Mouse (Mus musculus) C2C12 (cell line): Measurements from ENCODE around the gene Pou6f2. TPM values are rescaled to one million over a fixed set of nuclear protein-coding genes. Genes with fewer than 3 reads are reported as not detected.

ENCODE experiments used
- H3K27me3 ChIP-seq: one replicate; pipeline ENCODE4 v1.6.1; 2011; ENCODE audit not compliant: control insufficient read depth, insufficient read depth, insufficient read length
- H3K36me3 ChIP-seq: one replicate; pipeline ENCODE4 v1.6.1; 2011; ENCODE audit not compliant: control insufficient read depth, insufficient read depth
- H3K4me3 ChIP-seq: one replicate; pipeline ENCODE4 v1.5.1; 2011; ENCODE audit warnings: mild to moderate bottlenecking, control low read depth; ENCODE audit not compliant: poor library complexity, insufficient read depth, severe bottlenecking
- H3K79me2 ChIP-seq: one replicate; pipeline ENCODE4 v1.6.1; 2011; ENCODE audit not compliant: control insufficient read depth, insufficient read depth
- H3K79me3 ChIP-seq: one replicate; pipeline ENCODE4 v1.6.1; 2011; ENCODE audit warnings: low read depth, control low read depth
- H3ac ChIP-seq: one replicate; pipeline ENCODE3; 2011; ENCODE audit warnings: low read depth; ENCODE audit not compliant: control insufficient read depth, insufficient read length
- CEBPB ChIP-seq: IDR thresholded peaks from one replicate; pipeline ENCODE4 v1.6.1; 2011; ENCODE audit warnings: low read depth, mild to moderate bottlenecking, control low read depth, moderate library complexity
- CTCF ChIP-seq: IDR thresholded peaks from one replicate; pipeline ENCODE4 v1.5.1; 2011; ENCODE audit not compliant: control insufficient read depth, insufficient read depth, insufficient read length
- FOSL1 ChIP-seq: IDR thresholded peaks from one replicate; pipeline ENCODE4 v1.8.0; 2011; ENCODE audit warnings: mild to moderate bottlenecking, low read length; ENCODE audit not compliant: poor library complexity, insufficient read depth, severe bottlenecking
- MAX ChIP-seq: IDR thresholded peaks from one replicate; pipeline ENCODE4 v1.6.1; 2011; ENCODE audit warnings: mild to moderate bottlenecking, control low read depth
- MYOD1 ChIP-seq: IDR thresholded peaks from one replicate; pipeline ENCODE4 v1.6.1; 2011; ENCODE audit warnings: low read depth; ENCODE audit not compliant: control insufficient read depth, insufficient read length
- MYOG ChIP-seq: IDR thresholded peaks from one replicate; pipeline ENCODE4 v1.6.1; 2011; ENCODE audit not compliant: control insufficient read depth, insufficient read length; ENCODE audit errors: extremely low read depth
- USF1 ChIP-seq: IDR thresholded peaks from one replicate; pipeline ENCODE4 v1.6.1; 2011; ENCODE audit warnings: low read depth, mild to moderate bottlenecking, control low read depth, moderate library complexity
- polyA plus RNA-seq: library from polyadenylated mRNA; unstranded; fragments of >200 nt; fragmentation: generic; extraction: Trizol; gene quantifications from one replicate; pipeline ENCODE4 v1.2.1, GENCODE M21; 2012; ENCODE audit warnings: missing spikeins

The Pou6f2 gene
- polyA plus RNA-seq, 1 experiment, result not detected

DNA sequence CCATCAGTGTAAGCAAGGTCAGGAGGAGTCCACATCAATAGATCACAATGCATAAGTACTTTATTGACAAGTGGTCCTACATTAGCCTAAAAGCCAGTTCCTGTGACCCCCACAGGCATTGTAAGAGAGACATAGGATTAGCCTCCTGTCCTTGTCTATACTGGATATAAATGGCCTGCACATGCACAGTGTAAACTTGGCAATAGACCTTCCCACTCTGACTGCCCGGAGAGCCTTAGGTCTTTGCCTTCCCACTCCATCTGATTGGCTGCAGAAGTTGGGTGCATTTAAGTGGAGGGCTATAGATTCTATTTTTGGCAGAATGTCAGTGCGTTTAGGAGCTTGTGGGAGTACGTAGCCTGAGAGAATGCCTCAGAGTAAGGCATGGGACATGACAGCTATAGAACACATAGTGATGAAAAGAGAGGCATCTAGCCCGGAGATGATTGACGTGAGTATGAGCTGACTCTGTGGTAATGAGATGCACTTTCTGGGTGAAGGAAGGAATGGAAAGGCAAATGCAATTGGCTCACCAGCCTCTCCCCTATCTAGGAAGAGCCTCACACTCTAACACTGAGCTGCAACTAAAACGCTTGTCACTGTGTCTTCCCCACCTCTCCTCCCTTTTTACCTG lies 243.4 kb downstream of the Pou6f2 start:
- Histone ChIP-seq H3ac (no peak overlapping the region), H3K27me3 (no peaks in the 10 kb centered on the region), H3K4me3 (no peak overlapping the region), H3K79me2 (no peaks in the 10 kb centered on the region), H3K36me3 (no peaks in the 10 kb centered on the region), H3K79me3 (no peaks in the 10 kb centered on the region)
- TF ChIP-seq MAX (no peak), USF1 (no peak), CTCF (no peak), CEBPB (no peak), FOSL1 (no peak), MYOD1 (no peak), MYOG (no peak)

GRCm38 (mm10) chr13:18133646-18134045 lies 263.8 kb downstream of the Pou6f2 start:
- H3K36me3 ChIP-seq, result no peaks in the 10 kb centered on the region
- H3K79me3 ChIP-seq, result no peaks in the 10 kb centered on the region
- H3ac ChIP-seq, result no peak overlapping the region
- H3K4me3 ChIP-seq, result no peak overlapping the region
- no peaks in the 10 kb centered on the region for H3K79me2 ChIP-seq
- no peak for TF ChIP-seq MAX
- no peaks in the 10 kb centered on the region for H3K27me3 ChIP-seq

DNA sequence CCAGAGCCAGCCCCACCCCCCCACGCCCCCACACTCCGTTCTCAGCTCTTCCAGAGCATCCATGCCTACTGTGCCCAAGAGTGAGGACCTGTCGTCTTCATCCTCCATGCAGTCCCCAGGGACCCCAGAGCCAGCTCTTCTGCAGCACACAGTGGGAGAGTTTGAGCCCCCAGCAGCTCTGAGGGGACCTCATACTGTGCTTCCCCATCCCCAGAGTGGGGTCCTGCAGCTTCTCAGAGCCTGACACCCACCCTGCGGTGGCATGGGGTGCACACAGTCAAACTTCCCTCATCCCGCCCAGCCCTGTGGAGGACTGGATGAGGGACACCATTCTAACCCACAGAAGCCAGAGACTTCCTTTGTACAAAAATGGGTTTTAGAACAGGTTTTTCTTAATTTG lies 264.3 kb downstream of the Pou6f2 start:
- no peaks in the 10 kb centered on the region for H3K79me3 ChIP-seq
- TF ChIP-seq USF1, result no peak
- no peak for TF ChIP-seq CEBPB
- TF ChIP-seq MYOD1, result no peak
- TF ChIP-seq CTCF, result no peak
- no peak for TF ChIP-seq MYOG
- TF ChIP-seq MAX, result no peak
- no peak for TF ChIP-seq FOSL1

DNA sequence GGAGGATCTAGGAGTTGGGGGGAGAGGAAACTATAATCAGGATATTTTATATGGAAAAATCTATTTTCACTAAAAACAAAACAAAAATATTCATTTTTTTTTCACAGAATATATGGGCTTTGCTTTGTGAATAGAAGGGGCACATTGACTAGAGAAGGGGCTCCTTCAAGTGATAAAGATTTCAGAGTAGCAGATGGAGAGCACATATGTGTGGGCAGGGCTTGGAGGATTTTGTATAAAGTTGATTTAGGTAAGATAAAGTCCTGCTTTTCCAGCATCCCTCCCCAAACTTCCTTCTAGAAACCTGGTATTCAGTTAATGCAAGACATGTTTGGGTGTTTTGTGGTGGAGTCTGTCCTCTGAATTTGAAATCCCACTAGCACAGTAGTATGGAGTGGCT lies 266.2 kb downstream of the Pou6f2 start:
- no peaks in the 10 kb centered on the region for H3K36me3 ChIP-seq
- no peak for TF ChIP-seq MYOD1
- TF ChIP-seq CEBPB, result no peak
- no peak for TF ChIP-seq MYOG
- TF ChIP-seq CTCF, result no peak
- no peak for TF ChIP-seq USF1
- TF ChIP-seq FOSL1, result no peak
- TF ChIP-seq MAX, result no peak
- no peaks in the 10 kb centered on the region for H3K79me3 ChIP-seq
- H3ac ChIP-seq, result no peak overlapping the region
- H3K79me2 ChIP-seq, result no peaks in the 10 kb centered on the region
- no peaks in the 10 kb centered on the region for H3K27me3 ChIP-seq
- no peak overlapping the region for H3K4me3 ChIP-seq

More for the DNA sequence above, 264.3 kb downstream of the Pou6f2 start:
- H3K27me3 ChIP-seq, result no peaks in the 10 kb centered on the region
- H3K79me2 ChIP-seq, result no peaks in the 10 kb centered on the region
- H3K36me3 ChIP-seq, result no peaks in the 10 kb centered on the region
- no peak overlapping the region for H3K4me3 ChIP-seq
- no peak overlapping the region for H3ac ChIP-seq

DNA sequence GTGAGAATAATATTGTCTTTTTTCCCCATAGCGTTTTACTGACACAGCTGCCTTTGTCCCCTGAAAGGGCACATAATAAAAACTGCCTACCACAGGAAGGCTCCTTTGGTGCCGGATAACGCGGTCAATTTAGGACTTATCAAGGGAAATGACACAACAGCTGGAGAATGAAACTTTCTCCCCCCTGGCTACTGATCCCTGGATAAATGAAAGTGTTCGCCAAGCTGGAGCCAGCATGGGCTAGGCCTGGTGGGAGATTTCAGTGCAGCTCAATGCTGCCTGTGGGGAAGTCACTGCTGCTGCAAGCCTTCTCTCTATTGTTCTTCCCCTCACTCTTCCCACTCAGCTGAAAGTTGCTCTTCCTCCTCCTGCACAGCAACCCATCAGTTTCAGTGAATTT lies 267.8 kb downstream of the Pou6f2 start:
- H3K4me3 ChIP-seq, result no peak overlapping the region
- no peaks in the 10 kb centered on the region for H3K27me3 ChIP-seq
- no peaks in the 10 kb centered on the region for H3K36me3 ChIP-seq
- H3ac ChIP-seq, result no peak overlapping the region
- no peaks in the 10 kb centered on the region for H3K79me3 ChIP-seq
- TF ChIP-seq MAX (no peak), FOSL1 (no peak), CTCF (no peak), USF1 (no peak), CEBPB (no peak), MYOG (no peak), MYOD1 (peak; percentile 49)
- H3K79me2 ChIP-seq, result no peaks in the 10 kb centered on the region

GRCm38 (mm10) chr13:18128826-18129225 lies 268.7 kb downstream of the Pou6f2 start:
- Histone ChIP-seq H3K79me2 (no peaks in the 10 kb centered on the region), H3K4me3 (no peak overlapping the region), H3ac (no peak overlapping the region), H3K79me3 (no peaks in the 10 kb centered on the region), H3K36me3 (no peaks in the 10 kb centered on the region), H3K27me3 (no peaks in the 10 kb centered on the region)
- TF ChIP-seq FOSL1 (no peak), CEBPB (no peak), CTCF (no peak), USF1 (no peak), MYOD1 (no peak), MAX (no peak), MYOG (no peak)
